Mouse (Mus musculus) liver, adult 2 months (tissue): Measurements from ENCODE around the gene I830077J02Rik.
A peak's percentile ranks its signal among the peaks of the same experiment; 100 is the strongest.

ENCODE experiments used
- CTCF ChIP-seq: fragments of 200-500 bp; IDR thresholded peaks from 2 replicates; pipeline ENCODE4 v1.5.1; 2011; ENCODE audit warnings: low read depth, low read length, control low read depth
- POLR2A ChIP-seq: fragments of 200-500 bp; IDR thresholded peaks from 2 replicates; pipeline ENCODE4 v1.6.1; 2011; ENCODE audit warnings: low read length, control low read depth; ENCODE audit not compliant: insufficient read depth; ENCODE audit errors: extremely low read depth

GRCm38 (mm10) chr3:105960700-105961099 is 28.2 kb upstream of the I830077J02Rik start:
- TF ChIP-seq CTCF (0 out of 2 replicates have a peak, but pooled peaks have one; percentile 8), POLR2A (no peak)
